Mouse (Mus musculus) cerebellum, adult 2 months (tissue): ENCODE measurements at regions not wholly inside any gene's neighbourhood (a gene's known extent, or its start where the extent isn't known, plus 50 kb on each side); places are given as distances from the start of the nearest gene placed in this dataset.

Experiments
- DNase-seq, 2 experiments: peaks; one replicate each; pipeline ENCODE4 v3.0.0; 2021
- H3K27ac ChIP-seq: fragments of 200-500 bp; 2 replicates; pipeline ENCODE4 v1.5.1; 2012; ENCODE audit warnings: low read length, control low read depth, inconsistent platforms; ENCODE audit not compliant: insufficient read depth
- H3K27me3 ChIP-seq: fragments of 200-500 bp; 2 replicates; pipeline ENCODE4 v1.6.1; 2012; ENCODE audit warnings: inconsistent platforms, mild to moderate bottlenecking, low read length, moderate library complexity; ENCODE audit not compliant: control insufficient read depth, insufficient read depth
- H3K4me1 ChIP-seq: fragments of 200-500 bp; 2 replicates; pipeline ENCODE4 v1.6.1; 2011; ENCODE audit warnings: low read length; ENCODE audit not compliant: control insufficient read depth, insufficient read depth
- H3K4me3 ChIP-seq: fragments of 200-500 bp; replicated peaks from 2 replicates; pipeline ENCODE3; 2011; ENCODE audit warnings: mild to moderate bottlenecking, low read depth, low read length, control low read depth; ENCODE audit not compliant: insufficient read depth
- CTCF ChIP-seq: fragments of 200-500 bp; IDR thresholded peaks from 2 replicates; pipeline ENCODE4 v1.5.1; 2011; ENCODE audit warnings: low read depth, mild to moderate bottlenecking, control low read depth, low read length, moderate library complexity, borderline replicate concordance; ENCODE audit not compliant: insufficient read depth
- POLR2A ChIP-seq: fragments of 200-500 bp; IDR thresholded peaks from 2 replicates; pipeline ENCODE4 v1.6.1; 2011; ENCODE audit warnings: low read length, control low read depth, borderline replicate concordance; ENCODE audit not compliant: insufficient read depth
- WGBS: fragments of 180-500 bp; shearing (Covaris S2); methylation state at CpG from one replicate; pipeline ENCODE4 v1.1.7; 2018; 5-methylcytosine and 5-hydroxymethylcytosine counted together

GRCm38 (mm10) chr14:68022925-68023324, 1271.2 kb downstream of the Synb start:
- Histone ChIP-seq H3K27me3 (no peaks in the 10 kb centered on the region), H3K4me3 (no peak overlapping the region), H3K4me1 (no peaks in the 10 kb centered on the region), H3K27ac (no peak overlapping the region)
- TF ChIP-seq CTCF (no peak), POLR2A (no peak)
- WGBS = 93% methylated on average over 10 of the region's 10 CpGs
- DNase-seq = no peak

GRCm38 (mm10) chr14:68021240-68021639, 1272.9 kb downstream of the Synb start:
- TF ChIP-seq CTCF (no peak), POLR2A (no peak)
- no peak overlapping the region for H3K27ac ChIP-seq
- 57% methylated on average over 7 of the region's 7 CpGs for WGBS
- H3K4me1 ChIP-seq = no peaks in the 10 kb centered on the region
- no peaks in the 10 kb centered on the region for H3K27me3 ChIP-seq
- H3K4me3 ChIP-seq = no peak overlapping the region
- DNase-seq = no peak

GRCm38 (mm10) chr14:68020769-68021168, 1273.3 kb downstream of the Synb start:
- DNase-seq = no peak
- H3K4me1 ChIP-seq = no peaks in the 10 kb centered on the region
- no peaks in the 10 kb centered on the region for H3K27me3 ChIP-seq
- H3K4me3 ChIP-seq = no peak overlapping the region
- 42% methylated on average over 6 of the region's 6 CpGs for WGBS
- TF ChIP-seq POLR2A = no peak
- TF ChIP-seq CTCF = no peak
- H3K27ac ChIP-seq = no peak overlapping the region

- Histone ChIP-seq H3K27me3 (no peaks in the 10 kb centered on the region), H3K27ac (no peak overlapping the region), H3K4me3 (no peak overlapping the region), H3K4me1 (no peaks in the 10 kb centered on the region)
- no peak for TF ChIP-seq POLR2A
- TF ChIP-seq CTCF = no peak
- no peak for DNase-seq
Observed at GRCm38 (mm10) chr14:68018686-68019085, 1275.4 kb downstream of the Synb start.

GRCm38 (mm10) chr14:67996790-67997417, 1297.2 kb downstream of the Synb start:
- no peaks in the 10 kb centered on the region for H3K27me3 ChIP-seq
- H3K27ac ChIP-seq = no peak overlapping the region
- no peaks in the 10 kb centered on the region for H3K4me1 ChIP-seq
- no peak for DNase-seq
- no peak overlapping the region for H3K4me3 ChIP-seq
- 73% methylated on average over 7 of the region's 7 CpGs for WGBS
- TF ChIP-seq POLR2A (no peak), CTCF (no peak)

- WGBS = 67% methylated on average over 13 of the region's 13 CpGs
- DNase-seq = no peak
- TF ChIP-seq CTCF = no peak
- no peak for TF ChIP-seq POLR2A
- Histone ChIP-seq H3K27ac (no peak overlapping the region), H3K27me3 (no peaks in the 10 kb centered on the region), H3K4me1 (no peaks in the 10 kb centered on the region), H3K4me3 (peak overlapping the region; percentile 33)
Observed at GRCm38 (mm10) chr14:67993611-67994051, 1300.5 kb downstream of the Synb start.

- H3K27ac ChIP-seq = no peak overlapping the region
- 13% methylated on average over 8 of the region's 8 CpGs for WGBS
- peak overlapping the region; percentile 33 for H3K4me3 ChIP-seq
- H3K27me3 ChIP-seq = no peaks in the 10 kb centered on the region
- H3K4me1 ChIP-seq = no peaks in the 10 kb centered on the region
- DNase-seq = peak; percentile 43 to 66
- TF ChIP-seq CTCF = peak; percentile 85
- no peak for TF ChIP-seq POLR2A
Observed at GRCm38 (mm10) chr14:67993142-67993541, 1301.0 kb downstream of the Synb start.

GRCm38 (mm10) chr14:67992088-67992487, 1302.0 kb downstream of the Synb start:
- 72% methylated on average over 6 of the region's 6 CpGs for WGBS

More at GRCm38 (mm10) chr14:67992088-67992487, 1302.0 kb downstream of the Synb start:
- no peaks in the 10 kb centered on the region for H3K4me1 ChIP-seq
- DNase-seq = no peak
- no peaks in the 10 kb centered on the region for H3K27me3 ChIP-seq
- H3K4me3 ChIP-seq = no peak overlapping the region
- H3K27ac ChIP-seq = no peak overlapping the region
- TF ChIP-seq CTCF (no peak), POLR2A (no peak)
